ENCODE assay signal across 24 mouse cellular contexts in the genomic region with DNA sequence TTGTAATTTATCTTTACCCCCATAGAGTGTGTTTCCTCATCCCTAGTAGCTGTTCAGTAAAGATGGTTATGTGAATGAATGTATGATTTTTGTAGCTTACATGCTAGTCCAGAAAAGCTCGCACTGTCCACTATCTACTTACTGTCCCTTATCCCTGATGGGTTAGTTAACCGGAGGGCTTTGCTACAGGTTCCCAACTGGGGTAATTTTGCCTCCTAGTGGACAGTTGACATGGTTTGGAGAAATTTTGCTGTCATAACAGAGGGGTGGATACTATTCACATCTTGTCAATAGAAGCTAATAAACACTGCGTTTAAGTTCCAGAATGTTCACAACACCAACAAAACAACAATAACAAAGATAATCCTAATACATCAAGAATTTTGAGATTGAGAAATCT.
A peak's percentile ranks its signal among the peaks of the same experiment; 100 is the strongest.
DNase-seq lines count a peak whose midpoint lies in the region; ATAC-seq and TF ChIP-seq lines count a peak whose summit lies in the region.
"Had no signal": no experiment of that assay in that cellular context is flagged by ENCODE, and none has a peak within 500 bp of the region (broad histone marks: within the 10 kb centered on the region; RNA-seq: fewer than 3 reads in every experiment).

No protein-coding gene starts in this region.

- no peak for ATAC-seq in lung, embryonic 14.5 days (ENCODE audit: insufficient read depth)
- ATAC-seq in stomach, postnatal 0 days (ENCODE audit: low FRiP score, low TSS enrichment): no peak
- ATAC-seq: forebrain, postnatal 0 days; hindbrain, embryonic 16.5 days; intestine, embryonic 15.5 days had no signal

- H3K4me1 ChIP-seq in kidney, adult 2 months (ENCODE audit: control insufficient read depth, insufficient read depth, low read length): no peaks in the 10 kb centered on the region
- H3K4me1 ChIP-seq in lung, embryonic 14.5 days (ENCODE audit: insufficient read depth): no peaks in the 10 kb centered on the region
- no peaks in the 10 kb centered on the region for H3K4me1 ChIP-seq in stomach, postnatal 0 days (replicated peaks; ENCODE audit: control insufficient read depth, insufficient read depth)
- H3K4me1 ChIP-seq: embryonic facial prominence, embryonic 12.5 days; heart, embryonic 15.5 days; intestine, embryonic 15.5 days; stomach, embryonic 15.5 days had no signal

- no peaks in the 10 kb centered on the region for H3K27me3 ChIP-seq in kidney, adult 2 months (replicated peaks; ENCODE audit: control insufficient read depth, insufficient read depth, low read length)
- H3K27me3 ChIP-seq in lung, embryonic 14.5 days (ENCODE audit: insufficient read depth, low read length): no peaks in the 10 kb centered on the region
- H3K27me3 ChIP-seq in stomach, postnatal 0 days (ENCODE audit: control insufficient read depth, insufficient read depth, low read length): no peaks in the 10 kb centered on the region
- H3K27me3 ChIP-seq: CH12.LX; embryonic facial prominence, embryonic 12.5 days; heart, embryonic 15.5 days; intestine, embryonic 15.5 days; stomach, embryonic 15.5 days had no signal

- DNase-seq in embryo, embryonic 10.5 days (ENCODE audit: low spot score): peak; percentile 1
- no peak for DNase-seq in embryo, embryonic 11 days
- peak; percentile 1 for DNase-seq in kidney, adult 2 months
- no peak for DNase-seq in kidney, postnatal 36 days
- DNase-seq in lung, embryonic 14.5 days: peak; percentile 47
- DNase-seq in lung, postnatal 4 days: no peak
- no peak for DNase-seq in stomach, postnatal 0 days (ENCODE audit: low spot score)
- DNase-seq in thymus, postnatal 25 days: no peak
- DNase-seq: adrenal gland, adult 2 months; B cell, adult 2 months; cerebellum, adult 2 months; forebrain, postnatal 0 days; gastrocnemius, postnatal 36 days; kidney, postnatal 14 days; thymus, adult 2 months had no signal

- no peak for TF ChIP-seq EP300 in stomach, postnatal 0 days (optimal IDR thresholded peaks at IDR 0.05)

- no peak overlapping the region for H3K4me3 ChIP-seq in kidney, adult 2 months (ENCODE audit: insufficient read depth, low read depth, low read length)
- H3K4me3 ChIP-seq in lung, embryonic 14.5 days (ENCODE audit: low read depth, low read length): no peak overlapping the region
- no peak overlapping the region for H3K4me3 ChIP-seq in stomach, postnatal 0 days (ENCODE audit: low read depth, low read length)
- H3K4me3 ChIP-seq: embryonic facial prominence, embryonic 12.5 days; heart, embryonic 15.5 days; intestine, embryonic 15.5 days; stomach, embryonic 15.5 days had no signal

- no peaks in the 10 kb centered on the region for H3K9me3 ChIP-seq in lung, embryonic 14.5 days (ENCODE audit: low read depth, low read length)
- H3K9me3 ChIP-seq in stomach, postnatal 0 days (ENCODE audit: control insufficient read depth, low read length): no peaks in the 10 kb centered on the region
- H3K9me3 ChIP-seq: embryonic facial prominence, embryonic 12.5 days; G1E; heart, embryonic 15.5 days; intestine, embryonic 15.5 days; stomach, embryonic 15.5 days had no signal

- no peak for TF ChIP-seq POLR2A in kidney, adult 2 months (IDR thresholded peaks at IDR 0.05; ENCODE audit: low read depth, low read length)

- no peaks in the 10 kb centered on the region for H3K36me3 ChIP-seq in kidney, adult 2 months (ENCODE audit: control insufficient read depth, insufficient read depth, low read length)
- H3K36me3 ChIP-seq in lung, embryonic 14.5 days (ENCODE audit: insufficient read depth): no peaks in the 10 kb centered on the region
- no peaks in the 10 kb centered on the region for H3K36me3 ChIP-seq in stomach, postnatal 0 days (ENCODE audit: control insufficient read depth, insufficient read depth, low read length)
- H3K36me3 ChIP-seq: embryonic facial prominence, embryonic 12.5 days; G1E; heart, embryonic 15.5 days; intestine, embryonic 15.5 days; stomach, embryonic 15.5 days had no signal

- H3K4me2 ChIP-seq in lung, embryonic 14.5 days: no peak overlapping the region
- no peak overlapping the region for H3K4me2 ChIP-seq in stomach, postnatal 0 days (replicated peaks; ENCODE audit: low read depth)
- H3K4me2 ChIP-seq: embryonic facial prominence, embryonic 12.5 days; heart, embryonic 15.5 days; intestine, embryonic 15.5 days; midbrain, embryonic 11.5 days; stomach, embryonic 15.5 days had no signal

- H3K27ac ChIP-seq in kidney, adult 2 months (ENCODE audit: insufficient read depth, low read depth, low read length): no peak overlapping the region
- H3K27ac ChIP-seq in lung, embryonic 14.5 days (ENCODE audit: low read depth): no peak overlapping the region
- no peak overlapping the region for H3K27ac ChIP-seq in stomach, postnatal 0 days (replicated peaks)
- H3K27ac ChIP-seq: embryonic facial prominence, embryonic 12.5 days; heart, embryonic 15.5 days; intestine, embryonic 15.5 days; liver, embryonic 14.5 days; stomach, embryonic 15.5 days had no signal

- no peak overlapping the region for H3K9ac ChIP-seq in lung, embryonic 14.5 days
- H3K9ac ChIP-seq in stomach, postnatal 0 days (ENCODE audit: low read length): no peak overlapping the region
- H3K9ac ChIP-seq: embryonic facial prominence, embryonic 12.5 days; forebrain, postnatal 0 days; heart, embryonic 15.5 days; intestine, embryonic 15.5 days; liver, embryonic 14.5 days; stomach, embryonic 15.5 days had no signal

- TF ChIP-seq CTCF in kidney, adult 2 months (conservative IDR thresholded peaks at IDR 0.05; ENCODE audit: insufficient read depth, insufficient read length, low read depth, low read length): no peak
- peak; percentile 37 for TF ChIP-seq CTCF in lung, embryonic 14.5 days (IDR thresholded peaks at IDR 0.05; ENCODE audit: low read depth)
- TF ChIP-seq CTCF in stomach, postnatal 0 days (IDR thresholded peaks at IDR 0.05; ENCODE audit: low read depth): peak; percentile 35

- WGBS in kidney, adult 2 months: 68% methylated on average over 3 of the region's 3 CpGs
- 68% methylated on average over 3 of the region's 3 CpGs for WGBS in lung, embryonic 14.5 days
- 78% methylated on average over 3 of the region's 3 CpGs for WGBS in stomach, postnatal 0 days

Comparison
In these comparisons a context has a peak if more than half of its experiments do, and no peak if none do; other contexts are left out.
1. DNase-seq: peak in embryo, embryonic 10.5 days (single experiment), kidney, adult 2 months (single experiment) and lung, embryonic 14.5 days (single experiment); none in embryo, embryonic 11 days (single experiment), kidney, postnatal 36 days (0 of 2), lung, postnatal 4 days (0 of 2), stomach, postnatal 0 days (single experiment) and thymus, postnatal 25 days (single experiment).